Mouse (Mus musculus): ENCODE data around the gene Cnot6. TPM values are rescaled to one million over a fixed set of nuclear protein-coding genes. Genes with fewer than 3 reads are reported as not detected.

Gene Cnot6
- polyA plus RNA-seq, 1 experiment from 2014 or later, result 53.9 TPM

GRCm38 (mm10) chr11:49664262-49665140, 48.0 kb downstream of the Cnot6 start:
- WGBS, result 84% methylated on average over 12 of the region's 12 CpGs
- no peaks in the 10 kb centered on the region for H3K27me3 ChIP-seq (ENCODE audit: control insufficient read depth, insufficient read depth, low read length)
- no peaks in the 10 kb centered on the region for H3K4me1 ChIP-seq (ENCODE audit: control insufficient read depth, insufficient read depth, low read length)
- ATAC-seq (ENCODE audit: insufficient read depth, low FRiP score, low TSS enrichment), result peak; percentile 13; the same call in 1 of the 2 replicates
- H3K9me3 ChIP-seq (ENCODE audit: control insufficient read depth, low read length), result no peaks in the 10 kb centered on the region
- no peaks in the 10 kb centered on the region for H3K36me3 ChIP-seq (ENCODE audit: control insufficient read depth, insufficient read depth, low read length)
- no peak overlapping the region for H3K27ac ChIP-seq (ENCODE audit: low read depth, low read length)
- H3K4me3 ChIP-seq (ENCODE audit: low read depth, low read length), result no peak overlapping the region
- no peak for DNase-seq (ENCODE audit: low spot score)
- H3K9ac ChIP-seq (ENCODE audit: low read length), result no peak overlapping the region
- H3K4me2 ChIP-seq (ENCODE audit: low read depth), result no peak overlapping the region

- Histone ChIP-seq H3K27me3 (ENCODE audit: control insufficient read depth, insufficient read depth, low read length) (no peaks in the 10 kb centered on the region), H3K27ac (ENCODE audit: low read depth, low read length) (no peak within 1 kb of the TSS), H3K4me3 (ENCODE audit: low read depth, low read length) (no peak within 1 kb of the TSS), H3K9ac (ENCODE audit: low read length) (no peak within 1 kb of the TSS), H3K9me3 (ENCODE audit: control insufficient read depth, low read length) (no peaks in the 10 kb centered on the region), H3K4me2 (ENCODE audit: low read depth) (no peak within 1 kb of the TSS), H3K36me3 (ENCODE audit: control insufficient read depth, insufficient read depth, low read length) (no peaks in the 10 kb centered on the region), H3K4me1 (ENCODE audit: control insufficient read depth, insufficient read depth, low read length) (no peaks in the 10 kb centered on the region)
- ATAC-seq (ENCODE audit: insufficient read depth, low FRiP score, low TSS enrichment) (no peak), DNase-seq (ENCODE audit: low spot score) (no peak)
- WGBS, result 84% methylated on average over 5 of the region's 5 CpGs
Observed at GRCm38 (mm10) chr11:49663310-49663709, 49.2 kb downstream of the Cnot6 start, which contains the start of gene Scgb3a1. Gene Scgb3a1, plus strand, starts transcription at chr11:49663610.

GRCm38 (mm10) chr11:49662292-49662780, 50.2 kb downstream of the Cnot6 start:
- H3K9me3 ChIP-seq (ENCODE audit: control insufficient read depth, low read length), result no peaks in the 10 kb centered on the region

GRCm38 (mm10) chr11:49659470-49659799, 53.1 kb downstream of the Cnot6 start:
- DNase-seq (ENCODE audit: low spot score) (no peak), ATAC-seq (ENCODE audit: insufficient read depth, low FRiP score, low TSS enrichment) (no peak)
- no peak overlapping the region for H3K4me2 ChIP-seq (ENCODE audit: low read depth)
- H3K36me3 ChIP-seq (ENCODE audit: control insufficient read depth, insufficient read depth, low read length), result no peaks in the 10 kb centered on the region
- H3K9me3 ChIP-seq (ENCODE audit: control insufficient read depth, low read length), result no peaks in the 10 kb centered on the region
- H3K27ac ChIP-seq (ENCODE audit: low read depth, low read length), result no peak overlapping the region
- H3K4me3 ChIP-seq (ENCODE audit: low read depth, low read length), result no peak overlapping the region
- no peaks in the 10 kb centered on the region for H3K4me1 ChIP-seq (ENCODE audit: control insufficient read depth, insufficient read depth, low read length)
- no peak overlapping the region for H3K9ac ChIP-seq (ENCODE audit: low read length)
- no peaks in the 10 kb centered on the region for H3K27me3 ChIP-seq (ENCODE audit: control insufficient read depth, insufficient read depth, low read length)
- WGBS, result 74% methylated on average over 7 of the region's 7 CpGs

More at GRCm38 (mm10) chr11:49662292-49662780, 50.2 kb downstream of the Cnot6 start:
- Histone ChIP-seq H3K36me3 (ENCODE audit: control insufficient read depth, insufficient read depth, low read length) (no peaks in the 10 kb centered on the region), H3K9ac (ENCODE audit: low read length) (no peak overlapping the region), H3K4me3 (ENCODE audit: low read depth, low read length) (no peak overlapping the region), H3K27ac (ENCODE audit: low read depth, low read length) (no peak overlapping the region), H3K4me2 (ENCODE audit: low read depth) (no peak overlapping the region), H3K4me1 (ENCODE audit: control insufficient read depth, insufficient read depth, low read length) (no peaks in the 10 kb centered on the region), H3K27me3 (ENCODE audit: control insufficient read depth, insufficient read depth, low read length) (no peaks in the 10 kb centered on the region)
- ATAC-seq (ENCODE audit: insufficient read depth, low FRiP score, low TSS enrichment) (no peak), DNase-seq (ENCODE audit: low spot score) (no peak)
- WGBS, result 61% methylated on average over 15 of the region's 15 CpGs

GRCm38 (mm10) chr11:49658791-49659469, 53.6 kb downstream of the Cnot6 start:
- Histone ChIP-seq H3K27ac (ENCODE audit: low read depth, low read length) (no peak overlapping the region), H3K4me3 (ENCODE audit: low read depth, low read length) (no peak overlapping the region), H3K4me1 (ENCODE audit: control insufficient read depth, insufficient read depth, low read length) (no peaks in the 10 kb centered on the region), H3K27me3 (ENCODE audit: control insufficient read depth, insufficient read depth, low read length) (no peaks in the 10 kb centered on the region), H3K4me2 (ENCODE audit: low read depth) (no peak overlapping the region), H3K9ac (ENCODE audit: low read length) (no peak overlapping the region), H3K9me3 (ENCODE audit: control insufficient read depth, low read length) (no peaks in the 10 kb centered on the region), H3K36me3 (ENCODE audit: control insufficient read depth, insufficient read depth, low read length) (no peaks in the 10 kb centered on the region)
- no peak for DNase-seq (ENCODE audit: low spot score)
- WGBS, result 73% methylated on average over 10 of the region's 10 CpGs
- ATAC-seq (ENCODE audit: insufficient read depth, low FRiP score, low TSS enrichment), result no peak

GRCm38 (mm10) chr11:49658065-49658464, 54.5 kb downstream of the Cnot6 start:
- WGBS, result 88% methylated on average over 4 of the region's 4 CpGs
- DNase-seq (ENCODE audit: low spot score), result no peak

GRCm38 (mm10) chr11:49655501-49655900, 57.0 kb downstream of the Cnot6 start:
- Histone ChIP-seq H3K9me3 (ENCODE audit: control insufficient read depth, low read length) (no peaks in the 10 kb centered on the region), H3K27ac (ENCODE audit: low read depth, low read length) (no peak overlapping the region), H3K27me3 (ENCODE audit: control insufficient read depth, insufficient read depth, low read length) (no peaks in the 10 kb centered on the region), H3K4me3 (ENCODE audit: low read depth, low read length) (no peak overlapping the region), H3K9ac (ENCODE audit: low read length) (no peak overlapping the region), H3K4me2 (ENCODE audit: low read depth) (no peak overlapping the region), H3K36me3 (ENCODE audit: control insufficient read depth, insufficient read depth, low read length) (no peaks in the 10 kb centered on the region), H3K4me1 (ENCODE audit: control insufficient read depth, insufficient read depth, low read length) (0 out of 2 replicates have a peak, but pooled peaks cover 3% of the 10 kb centered on the region)
- ATAC-seq (ENCODE audit: insufficient read depth, low FRiP score, low TSS enrichment), result no peak
- no peak for DNase-seq (ENCODE audit: low spot score)

More at GRCm38 (mm10) chr11:49658065-49658464, 54.5 kb downstream of the Cnot6 start:
- Histone ChIP-seq H3K27me3 (ENCODE audit: control insufficient read depth, insufficient read depth, low read length) (no peaks in the 10 kb centered on the region), H3K36me3 (ENCODE audit: control insufficient read depth, insufficient read depth, low read length) (no peaks in the 10 kb centered on the region), H3K9me3 (ENCODE audit: control insufficient read depth, low read length) (no peaks in the 10 kb centered on the region), H3K27ac (ENCODE audit: low read depth, low read length) (no peak overlapping the region), H3K4me2 (ENCODE audit: low read depth) (no peak overlapping the region), H3K4me1 (ENCODE audit: control insufficient read depth, insufficient read depth, low read length) (no peaks in the 10 kb centered on the region), H3K4me3 (ENCODE audit: low read depth, low read length) (no peak overlapping the region), H3K9ac (ENCODE audit: low read length) (no peak overlapping the region)
- ATAC-seq (ENCODE audit: insufficient read depth, low FRiP score, low TSS enrichment), result no peak

GRCm38 (mm10) chr11:49654651-49655050, 57.9 kb downstream of the Cnot6 start:
- Histone ChIP-seq H3K9ac (ENCODE audit: low read length) (no peak overlapping the region), H3K27ac (ENCODE audit: low read depth, low read length) (no peak overlapping the region), H3K36me3 (ENCODE audit: control insufficient read depth, insufficient read depth, low read length) (no peaks in the 10 kb centered on the region), H3K4me3 (ENCODE audit: low read depth, low read length) (no peak overlapping the region), H3K9me3 (ENCODE audit: control insufficient read depth, low read length) (no peaks in the 10 kb centered on the region), H3K4me1 (ENCODE audit: control insufficient read depth, insufficient read depth, low read length) (0 out of 2 replicates have a peak, but pooled peaks cover 3% of the 10 kb centered on the region), H3K4me2 (ENCODE audit: low read depth) (no peak overlapping the region), H3K27me3 (ENCODE audit: control insufficient read depth, insufficient read depth, low read length) (no peaks in the 10 kb centered on the region)
- DNase-seq (ENCODE audit: low spot score) (no peak), ATAC-seq (ENCODE audit: insufficient read depth, low FRiP score, low TSS enrichment) (no peak)
- WGBS, result 89% methylated on average over 5 of the region's 5 CpGs

Data from neural tube, embryonic 11.5 days (tissue).